Mouse (Mus musculus) midbrain, embryonic 15.5 days (tissue): Measurements from ENCODE around the gene Gnptg. TPM values are rescaled to one million over a fixed set of nuclear protein-coding genes. Genes with fewer than 3 reads are reported as not detected.
"Not testable (repeated sequence)": the region's sequence is repeated elsewhere in the genome, so short reads cannot be mapped to it uniquely, and the experiment has no call there.

Source experiments
- ATAC-seq: fragments of 200-750 bp; cut with Nextera tagmentation; replicated peaks from 2 replicates; pipeline ENCODE4 v1.8.0; 2017; ENCODE audit warnings: moderate TSS enrichment
- H3K27ac ChIP-seq: fragments of 300-500 bp; sonication (generic); 2 replicates; pipeline ENCODE4 v1.5.1; 2015; ENCODE audit warnings: mild to moderate bottlenecking, inconsistent platforms
- H3K27me3 ChIP-seq: fragments of 300-500 bp; sonication (generic); replicated peaks from 2 replicates; pipeline ENCODE4 v1.6.1; 2015; ENCODE audit warnings: inconsistent platforms
- H3K36me3 ChIP-seq: fragments of 300-500 bp; sonication (generic); replicated peaks from 2 replicates; pipeline ENCODE4 v1.6.1; 2015; ENCODE audit warnings: inconsistent platforms
- H3K4me1 ChIP-seq: fragments of 300-500 bp; sonication (generic); 2 replicates; pipeline ENCODE4 v1.6.1; 2015; ENCODE audit warnings: inconsistent platforms
- H3K4me2 ChIP-seq: fragments of 300-500 bp; sonication (generic); 2 replicates; pipeline ENCODE4 v1.6.1; 2015; ENCODE audit warnings: inconsistent platforms, mild to moderate bottlenecking, moderate library complexity
- H3K4me3 ChIP-seq: fragments of 300-500 bp; sonication (generic); 2 replicates; pipeline ENCODE4 v1.5.1; 2015; ENCODE audit warnings: mild to moderate bottlenecking, inconsistent platforms
- H3K9ac ChIP-seq: fragments of 300-500 bp; sonication (generic); 2 replicates; pipeline ENCODE4 v1.6.1; 2015; ENCODE audit warnings: mild to moderate bottlenecking, inconsistent platforms
- H3K9me3 ChIP-seq: fragments of 300-500 bp; sonication (generic); 2 replicates; pipeline ENCODE4 v1.6.1; 2016; ENCODE audit warnings: inconsistent platforms
- WGBS: fragments of 180-500 bp; shearing (Covaris S2); methylation state at CpG from one replicate; pipeline ENCODE4 v1.1.7; 2015; ENCODE audit warnings: mixed read lengths; 5-methylcytosine and 5-hydroxymethylcytosine counted together
- polyA plus RNA-seq: library from polyadenylated mRNA; unstranded; fragments of >200 nt; fragmentation: Nextera tagmentation; extraction: Ambion mirVana; gene quantifications from 2 replicates; pipeline ENCODE4 v1.2.1, GENCODE M21; 2015

The Gnptg gene
- polyA plus RNA-seq, 1 experiment from 2014 or later: 96.0 TPM

- Histone ChIP-seq H3K4me1 (peaks cover 41% of the 10 kb centered on the region), H3K36me3 (peaks cover 9% of the 10 kb centered on the region), H3K9ac (no peak overlapping the region), H3K4me3 (no peak overlapping the region), H3K9me3 (no peaks in the 10 kb centered on the region), H3K4me2 (no peak overlapping the region), H3K27ac (no peak overlapping the region), H3K27me3 (peaks cover 11% of the 10 kb centered on the region; the same call in 1 of the 2 replicates)
- 48% methylated on average over 6 of the region's 6 CpGs for WGBS
- no peak for ATAC-seq
Measured at GRCm38 (mm10) chr17:25257804-25258261, 17.9 kb upstream of the Gnptg start.

- H3K27me3 ChIP-seq: peaks cover 11% of the 10 kb centered on the region; the same call in 1 of the 2 replicates
- peak within 1 kb of the TSS; percentile 14 for H3K9ac ChIP-seq
- no peak within 1 kb of the TSS for H3K27ac ChIP-seq
- H3K4me3 ChIP-seq: peak within 1 kb of the TSS; percentile 27
- no peaks in the 10 kb centered on the region for H3K9me3 ChIP-seq
- peaks cover 4% of the 10 kb centered on the region; the same call in 1 of the 2 replicates for H3K36me3 ChIP-seq
- ATAC-seq: no peak
- 3% methylated on average over 35 of the region's 35 CpGs for WGBS
- peaks cover 57% of the 10 kb centered on the region for H3K4me1 ChIP-seq
- H3K4me2 ChIP-seq: peak within 1 kb of the TSS; percentile 54
Measured at GRCm38 (mm10) chr17:25256140-25256754, 16.3 kb upstream of the Gnptg start, which contains the start of gene Baiap3. Gene Baiap3, minus strand, starts transcription at chr17:25256364.

- H3K9me3 ChIP-seq: no peaks in the 10 kb centered on the region
- H3K9ac ChIP-seq: no peak overlapping the region
- ATAC-seq: no peak
- peaks cover 57% of the 10 kb centered on the region for H3K4me1 ChIP-seq
- WGBS: 66% methylated on average over 2 of the region's 2 CpGs
- H3K27me3 ChIP-seq: peaks cover 11% of the 10 kb centered on the region; the same call in 1 of the 2 replicates
- H3K4me3 ChIP-seq: no peak overlapping the region
- H3K36me3 ChIP-seq: peaks cover 2% of the 10 kb centered on the region; the same call in 1 of the 2 replicates
- H3K27ac ChIP-seq: no peak overlapping the region
- peak overlapping the region; percentile 54; the same call in 1 of the 2 replicates for H3K4me2 ChIP-seq
Measured at GRCm38 (mm10) chr17:25255110-25255509, 15.2 kb upstream of the Gnptg start.

GRCm38 (mm10) chr17:25253760-25254159, 13.8 kb upstream of the Gnptg start:
- peaks cover 57% of the 10 kb centered on the region for H3K4me1 ChIP-seq
- peak; percentile 46 for ATAC-seq
- no peak overlapping the region for H3K4me3 ChIP-seq
- H3K4me2 ChIP-seq: peak overlapping the region; percentile 41
- no peaks in the 10 kb centered on the region for H3K36me3 ChIP-seq
- H3K9me3 ChIP-seq: no peaks in the 10 kb centered on the region
- H3K27me3 ChIP-seq: peaks cover 11% of the 10 kb centered on the region; the same call in 1 of the 2 replicates
- 3% methylated on average over 10 of the region's 10 CpGs for WGBS
- H3K27ac ChIP-seq: peak overlapping the region; percentile 90
- H3K9ac ChIP-seq: no peak overlapping the region

GRCm38 (mm10) chr17:25252643-25253042, 12.7 kb upstream of the Gnptg start:
- peaks cover 11% of the 10 kb centered on the region; the same call in 1 of the 2 replicates for H3K27me3 ChIP-seq
- peak overlapping the region; percentile 90 for H3K27ac ChIP-seq
- no peaks in the 10 kb centered on the region for H3K9me3 ChIP-seq
- ATAC-seq: peak; percentile 75
- H3K36me3 ChIP-seq: no peaks in the 10 kb centered on the region
- H3K4me3 ChIP-seq: no peak overlapping the region
- no peak overlapping the region; the same call in 1 of the 2 replicates for H3K9ac ChIP-seq
- peaks cover 51% of the 10 kb centered on the region for H3K4me1 ChIP-seq
- 16% methylated on average over 3 of the region's 3 CpGs for WGBS
- peak overlapping the region; percentile 41 for H3K4me2 ChIP-seq

- Histone ChIP-seq H3K4me3 (no peak overlapping the region), H3K9ac (no peak overlapping the region), H3K27me3 (0 out of 2 replicates have a peak, but pooled peaks cover 4% of the 10 kb centered on the region), H3K4me1 (peaks cover 39% of the 10 kb centered on the region), H3K9me3 (no peaks in the 10 kb centered on the region), H3K36me3 (no peaks in the 10 kb centered on the region), H3K4me2 (no peak overlapping the region), H3K27ac (no peak overlapping the region)
- ATAC-seq: no peak
- WGBS: 76% methylated on average over 8 of the region's 8 CpGs
Measured at GRCm38 (mm10) chr17:25250181-25250835, 10.4 kb upstream of the Gnptg start.

GRCm38 (mm10) chr17:25248033-25248750, 8.3 kb upstream of the Gnptg start:
- H3K27ac ChIP-seq: no peak overlapping the region
- ATAC-seq: no peak
- 81% methylated on average over 18 of the region's 18 CpGs for WGBS
- peaks cover 7% of the 10 kb centered on the region; the same call in 1 of the 2 replicates for H3K36me3 ChIP-seq
- no peak overlapping the region for H3K9ac ChIP-seq
- H3K9me3 ChIP-seq: no peaks in the 10 kb centered on the region
- H3K27me3 ChIP-seq: no peaks in the 10 kb centered on the region
- H3K4me3 ChIP-seq: no peak overlapping the region
- H3K4me1 ChIP-seq: peaks cover 19% of the 10 kb centered on the region
- H3K4me2 ChIP-seq: no peak overlapping the region

GRCm38 (mm10) chr17:25244239-25244638, 4.3 kb upstream of the Gnptg start:
- Histone ChIP-seq H3K27ac (no peak overlapping the region), H3K4me2 (no peak overlapping the region), H3K9ac (no peak overlapping the region), H3K36me3 (peaks cover 15% of the 10 kb centered on the region; the same call in 1 of the 2 replicates), H3K4me3 (no peak overlapping the region), H3K4me1 (peaks cover 15% of the 10 kb centered on the region), H3K27me3 (no peaks in the 10 kb centered on the region), H3K9me3 (no peaks in the 10 kb centered on the region)
- ATAC-seq: no peak
- WGBS: 88% methylated on average over 16 of the region's 16 CpGs

- no peak overlapping the region for H3K27ac ChIP-seq
- H3K36me3 ChIP-seq: peaks cover 15% of the 10 kb centered on the region; the same call in 1 of the 2 replicates
- no peak overlapping the region for H3K4me3 ChIP-seq
- no peak for ATAC-seq
- H3K9ac ChIP-seq: no peak overlapping the region
- H3K4me1 ChIP-seq: peaks cover 20% of the 10 kb centered on the region
- H3K9me3 ChIP-seq: no peaks in the 10 kb centered on the region
- no peak overlapping the region for H3K4me2 ChIP-seq
- 92% methylated on average over 11 of the region's 11 CpGs for WGBS
- no peaks in the 10 kb centered on the region for H3K27me3 ChIP-seq
Measured at GRCm38 (mm10) chr17:25243131-25243780, 3.3 kb upstream of the Gnptg start.

- Histone ChIP-seq H3K9me3 (no peaks in the 10 kb centered on the region), H3K27ac (no peak overlapping the region), H3K4me3 (no peak overlapping the region), H3K4me1 (peaks cover 9% of the 10 kb centered on the region), H3K9ac (no peak overlapping the region), H3K36me3 (peaks cover 26% of the 10 kb centered on the region; the same call in 1 of the 2 replicates), H3K27me3 (no peaks in the 10 kb centered on the region), H3K4me2 (no peak overlapping the region)
- no peak for ATAC-seq
- 86% methylated on average over 9 of the region's 9 CpGs for WGBS
Measured at GRCm38 (mm10) chr17:25235635-25236034, 4.3 kb downstream of the Gnptg start.

GRCm38 (mm10) chr17:25231621-25232020, 8.3 kb downstream of the Gnptg start:
- 97% methylated on average over 7 of the region's 11 CpGs for WGBS

More at GRCm38 (mm10) chr17:25231621-25232020, 8.3 kb downstream of the Gnptg start:
- H3K4me3 ChIP-seq, H3K9ac ChIP-seq, H3K9me3 ChIP-seq, H3K4me2 ChIP-seq, H3K4me1 ChIP-seq, H3K27me3 ChIP-seq, H3K27ac ChIP-seq: not testable (repeated sequence)
- peaks cover 24% of the 10 kb centered on the region; the same call in 1 of the 2 replicates for H3K36me3 ChIP-seq
- peak; percentile 73 for ATAC-seq
